Mouse (Mus musculus): ENCODE results near the gene Izumo1. TPM values are rescaled to one million over a fixed set of nuclear protein-coding genes. Genes with fewer than 3 reads are reported as not detected.

Izumo1 gene
- polyA plus RNA-seq, 1 experiment, result 0.75 TPM

- Histone ChIP-seq H3K36me3 (ENCODE audit: control insufficient read depth, insufficient read depth, low read length) (no peaks in the 10 kb centered on the region), H3K4me3 (ENCODE audit: control insufficient read depth, insufficient read depth, low read length) (no peak overlapping the region), H3K4me1 (replicated peaks; ENCODE audit: control insufficient read depth, insufficient read depth, low read length) (no peaks in the 10 kb centered on the region; the same call in 1 of the 2 replicates), H3K27ac (ENCODE audit: control insufficient read depth, insufficient read depth, low read length) (no peak overlapping the region), H3K27me3 (ENCODE audit: control insufficient read depth, insufficient read depth, low read length) (no peaks in the 10 kb centered on the region)
- no peak for DNase-seq
- 67% methylated on average over 11 of the region's 11 CpGs for WGBS
- TF ChIP-seq POLR2A (IDR thresholded peaks at IDR 0.05; ENCODE audit: control insufficient read depth, extremely low read depth, insufficient read depth, low read length, poor library complexity) (no peak), CTCF (IDR thresholded peaks at IDR 0.05; ENCODE audit: borderline replicate concordance, control insufficient read depth, extremely low read depth, insufficient read depth, low read length, poor library complexity) (no peak)
Measured at GRCm38 (mm10) chr7:45634946-45635681, 13.5 kb downstream of the Izumo1 start.

GRCm38 (mm10) chr7:45635711-45636688, 14.4 kb downstream of the Izumo1 start:
- WGBS, result 73% methylated on average over 15 of the region's 15 CpGs
- no peak for DNase-seq

GRCm38 (mm10) chr7:45637710-45638109, 16.1 kb downstream of the Izumo1 start:
- DNase-seq, result no peak
- Histone ChIP-seq H3K4me1 (replicated peaks; ENCODE audit: control insufficient read depth, insufficient read depth, low read length) (peaks cover 3% of the 10 kb centered on the region), H3K27me3 (ENCODE audit: control insufficient read depth, insufficient read depth, low read length) (no peaks in the 10 kb centered on the region), H3K27ac (ENCODE audit: control insufficient read depth, insufficient read depth, low read length) (no peak overlapping the region), H3K36me3 (ENCODE audit: control insufficient read depth, insufficient read depth, low read length) (no peaks in the 10 kb centered on the region), H3K4me3 (ENCODE audit: control insufficient read depth, insufficient read depth, low read length) (no peak overlapping the region)
- no peak for TF ChIP-seq CTCF (IDR thresholded peaks at IDR 0.05; ENCODE audit: borderline replicate concordance, control insufficient read depth, extremely low read depth, insufficient read depth, low read length, poor library complexity)
- no peak for TF ChIP-seq POLR2A (IDR thresholded peaks at IDR 0.05; ENCODE audit: control insufficient read depth, extremely low read depth, insufficient read depth, low read length, poor library complexity)
- 83% methylated on average over 6 of the region's 6 CpGs for WGBS

More at GRCm38 (mm10) chr7:45635711-45636688, 14.4 kb downstream of the Izumo1 start:
- no peak overlapping the region for H3K4me3 ChIP-seq (ENCODE audit: control insufficient read depth, insufficient read depth, low read length)
- H3K4me1 ChIP-seq (replicated peaks; ENCODE audit: control insufficient read depth, insufficient read depth, low read length), result no peaks in the 10 kb centered on the region; the same call in 1 of the 2 replicates
- no peaks in the 10 kb centered on the region for H3K36me3 ChIP-seq (ENCODE audit: control insufficient read depth, insufficient read depth, low read length)
- H3K27me3 ChIP-seq (ENCODE audit: control insufficient read depth, insufficient read depth, low read length), result no peaks in the 10 kb centered on the region
- no peak overlapping the region for H3K27ac ChIP-seq (ENCODE audit: control insufficient read depth, insufficient read depth, low read length)
- TF ChIP-seq CTCF (IDR thresholded peaks at IDR 0.05; ENCODE audit: borderline replicate concordance, control insufficient read depth, extremely low read depth, insufficient read depth, low read length, poor library complexity) (no peak), POLR2A (IDR thresholded peaks at IDR 0.05; ENCODE audit: control insufficient read depth, extremely low read depth, insufficient read depth, low read length, poor library complexity) (no peak)

- DNase-seq, result no peak
- Histone ChIP-seq H3K4me1 (replicated peaks; ENCODE audit: control insufficient read depth, insufficient read depth, low read length) (peaks cover 12% of the 10 kb centered on the region), H3K27me3 (ENCODE audit: control insufficient read depth, insufficient read depth, low read length) (no peaks in the 10 kb centered on the region), H3K27ac (ENCODE audit: control insufficient read depth, insufficient read depth, low read length) (no peak overlapping the region), H3K36me3 (ENCODE audit: control insufficient read depth, insufficient read depth, low read length) (no peaks in the 10 kb centered on the region), H3K4me3 (ENCODE audit: control insufficient read depth, insufficient read depth, low read length) (no peak overlapping the region)
- TF ChIP-seq CTCF (IDR thresholded peaks at IDR 0.05; ENCODE audit: borderline replicate concordance, control insufficient read depth, extremely low read depth, insufficient read depth, low read length, poor library complexity) (no peak), POLR2A (IDR thresholded peaks at IDR 0.05; ENCODE audit: control insufficient read depth, extremely low read depth, insufficient read depth, low read length, poor library complexity) (no peak)
- WGBS, result 93% methylated on average over 29 of the region's 29 CpGs
Measured at GRCm38 (mm10) chr7:45638623-45639401, 17.2 kb downstream of the Izumo1 start.

GRCm38 (mm10) chr7:45639561-45640027, 18.0 kb downstream of the Izumo1 start, which contains the start of gene Mamstr:
TSS of gene Mamstr (plus strand) at chr7:45639977.
- DNase-seq, result no peak
- no peaks in the 10 kb centered on the region for H3K27me3 ChIP-seq (ENCODE audit: control insufficient read depth, insufficient read depth, low read length)

More at GRCm38 (mm10) chr7:45639561-45640027, 18.0 kb downstream of the Izumo1 start, which contains the start of gene Mamstr:
- no peak for TF ChIP-seq POLR2A (IDR thresholded peaks at IDR 0.05; ENCODE audit: control insufficient read depth, extremely low read depth, insufficient read depth, low read length, poor library complexity)
- TF ChIP-seq CTCF (IDR thresholded peaks at IDR 0.05; ENCODE audit: borderline replicate concordance, control insufficient read depth, extremely low read depth, insufficient read depth, low read length, poor library complexity), result no peak
- Histone ChIP-seq H3K4me1 (replicated peaks; ENCODE audit: control insufficient read depth, insufficient read depth, low read length) (peaks cover 19% of the 10 kb centered on the region), H3K27ac (ENCODE audit: control insufficient read depth, insufficient read depth, low read length) (no peak within 1 kb of the TSS), H3K4me3 (ENCODE audit: control insufficient read depth, insufficient read depth, low read length) (no peak within 1 kb of the TSS), H3K36me3 (ENCODE audit: control insufficient read depth, insufficient read depth, low read length) (no peaks in the 10 kb centered on the region)
- 79% methylated on average over 19 of the region's 19 CpGs for WGBS

All from thymus, adult 2 months (tissue).